9 mouse cellular contexts compared by ENCODE assay signal in the genomic region with DNA sequence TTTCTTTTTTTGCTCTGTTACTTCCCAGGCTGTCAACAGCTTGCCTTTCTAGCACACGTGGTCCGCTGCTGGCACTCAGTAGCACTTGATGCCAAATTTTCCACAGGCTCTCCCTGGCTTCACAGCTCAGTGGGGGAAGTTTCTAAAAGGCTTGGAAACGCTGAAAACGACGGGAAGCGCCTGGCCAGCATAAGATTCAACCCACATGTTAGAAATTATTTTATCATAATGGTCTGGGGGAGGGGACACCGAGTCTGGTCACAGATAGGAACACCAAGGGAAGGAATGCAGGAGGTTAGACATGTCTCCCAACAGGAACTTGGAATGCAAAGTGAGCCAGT. TPM values are rescaled to one million over a fixed set of nuclear protein-coding genes. Genes with fewer than 3 reads are reported as not detected.
DNase-seq lines count a peak whose midpoint lies in the region; ATAC-seq lines count a peak whose summit lies in the region.
"Had no signal": no experiment of that assay in that cellular context is flagged by ENCODE, and none has a peak within 500 bp of the region (broad histone marks: within the 10 kb centered on the region; RNA-seq: fewer than 3 reads in every experiment).

No protein-coding gene starts in this region.

- no peak overlapping the region for H3K4me2 ChIP-seq in limb, embryonic 11.5 days (ENCODE audit: low read depth, severe bottlenecking)
- H3K4me2 ChIP-seq in limb, embryonic 13.5 days (replicated peaks) = 0 out of 2 replicates have a peak overlapping the region, but pooled peaks have one; percentile 9
- no peak overlapping the region for H3K4me2 ChIP-seq in midbrain, embryonic 11.5 days

- no peak overlapping the region for H3K27ac ChIP-seq in limb, embryonic 11.5 days (replicated peaks; ENCODE audit: low read depth, low read length)
- no peak overlapping the region for H3K27ac ChIP-seq in limb, embryonic 10.5 days
- H3K27ac ChIP-seq in limb, embryonic 13.5 days = peak overlapping the region; percentile 48; the same call in 1 of the 2 replicates
- H3K27ac ChIP-seq in midbrain, embryonic 11.5 days (ENCODE audit: low read depth, low read length) = no peak overlapping the region

- peak; percentile 33 for DNase-seq in limb, embryonic 11.5 days (ENCODE audit: low spot score)
- no peak for DNase-seq in limb, embryonic 10.5 days (ENCODE audit: low spot score)
- peak; percentile 61 to 73 for DNase-seq in cerebellum, postnatal 14 days
- DNase-seq in kidney, adult 18-20 months = peak; percentile 67
- DNase-seq in gastrocnemius, postnatal 10 days = no peak
- no peak for DNase-seq in midbrain, embryonic 11.5 days (ENCODE audit: low spot score, missing footprints)
- DNase-seq in gastrocnemius, postnatal 14 days = no peak

- 25% methylated on average over 7 of the region's 7 CpGs for WGBS in limb, embryonic 11.5 days
- WGBS in limb, embryonic 10.5 days = 37% methylated on average over 7 of the region's 7 CpGs
- WGBS in limb, embryonic 13.5 days = 23% methylated on average over 7 of the region's 7 CpGs
- 63% methylated on average over 7 of the region's 7 CpGs for WGBS in midbrain, embryonic 11.5 days

- no peak for ATAC-seq in limb, embryonic 11.5 days (ENCODE audit: insufficient number of reproducible peaks, low FRiP score, low TSS enrichment, low read depth)
- no peak for ATAC-seq in limb, embryonic 13.5 days (ENCODE audit: low FRiP score, low read depth)
- no peak for ATAC-seq in midbrain, embryonic 11.5 days (ENCODE audit: low FRiP score)

- no peak overlapping the region for H3K4me3 ChIP-seq in limb, embryonic 11.5 days (ENCODE audit: low read depth, low read length)
- H3K4me3 ChIP-seq in limb, embryonic 10.5 days = no peak overlapping the region
- H3K4me3 ChIP-seq in limb, embryonic 13.5 days = no peak overlapping the region
- H3K4me3 ChIP-seq in midbrain, embryonic 11.5 days (ENCODE audit: low read depth, low read length) = no peak overlapping the region

- intact Hi-C loops in gastrocnemius, postnatal 14 days (cut with DNase I; ENCODE audit: low total_unique reads) = no loop called here

- H3K9ac ChIP-seq in limb, embryonic 11.5 days (ENCODE audit: low read length) = no peak overlapping the region
- no peak overlapping the region for H3K9ac ChIP-seq in limb, embryonic 13.5 days
- no peak overlapping the region for H3K9ac ChIP-seq in midbrain, embryonic 11.5 days (ENCODE audit: low read length)

- H3K27me3 ChIP-seq in limb, embryonic 11.5 days (ENCODE audit: control insufficient read depth, insufficient read depth, low read length) = no peaks in the 10 kb centered on the region
- no peaks in the 10 kb centered on the region for H3K27me3 ChIP-seq in limb, embryonic 10.5 days (ENCODE audit: low read depth, poor library complexity, severe bottlenecking)
- no peaks in the 10 kb centered on the region for H3K27me3 ChIP-seq in limb, embryonic 13.5 days
- H3K27me3 ChIP-seq in midbrain, embryonic 11.5 days (ENCODE audit: control insufficient read depth, insufficient read depth, low read length) = no peaks in the 10 kb centered on the region

- H3K9me3 ChIP-seq in limb, embryonic 11.5 days (ENCODE audit: control insufficient read depth, low read length) = no peaks in the 10 kb centered on the region
- no peaks in the 10 kb centered on the region for H3K9me3 ChIP-seq in limb, embryonic 10.5 days (replicated peaks)
- no peaks in the 10 kb centered on the region for H3K9me3 ChIP-seq in limb, embryonic 13.5 days
- H3K9me3 ChIP-seq in midbrain, embryonic 11.5 days (ENCODE audit: control insufficient read depth, low read length) = no peaks in the 10 kb centered on the region

- H3K36me3 ChIP-seq in limb, embryonic 11.5 days (ENCODE audit: control insufficient read depth, insufficient read depth, low read length) = no peaks in the 10 kb centered on the region
- no peaks in the 10 kb centered on the region for H3K36me3 ChIP-seq in limb, embryonic 10.5 days
- H3K36me3 ChIP-seq in limb, embryonic 13.5 days = no peaks in the 10 kb centered on the region
- H3K36me3 ChIP-seq in midbrain, embryonic 11.5 days (ENCODE audit: control insufficient read depth, insufficient read depth, low read length) = no peaks in the 10 kb centered on the region

- peaks cover 14% of the 10 kb centered on the region; the same call in 1 of the 2 replicates for H3K4me1 ChIP-seq in limb, embryonic 11.5 days (ENCODE audit: control insufficient read depth, insufficient read depth, low read length)
- peaks cover 46% of the 10 kb centered on the region for H3K4me1 ChIP-seq in limb, embryonic 10.5 days
- peaks cover 18% of the 10 kb centered on the region for H3K4me1 ChIP-seq in limb, embryonic 13.5 days
- H3K4me1 ChIP-seq in midbrain, embryonic 11.5 days (ENCODE audit: control insufficient read depth, insufficient read depth, low read length) = no peaks in the 10 kb centered on the region

RNA-seq across cellular contexts. Expression of gene Tmigd1, which starts 10.1 kb away (rescaled TPM):
- not detected in 2 replicates for polyA plus RNA-seq in limb, embryonic 11.5 days (2014; fragmentation: Nextera tagmentation; extraction: Ambion mirVana)
- polyA plus RNA-seq in limb, embryonic 10.5 days (2016; fragmentation: Nextera tagmentation; extraction: Ambion mirVana) = 0.10 and 0.14 TPM in 2 replicates
- not detected in 2 replicates for polyA plus RNA-seq in limb, embryonic 13.5 days (2015; fragmentation: Nextera tagmentation; extraction: Ambion mirVana)
- total RNA-seq in gastrocnemius, postnatal 10 days (2021) = under 1 TPM; 0.41 to 0.52 TPM
- polyA plus RNA-seq in midbrain, embryonic 11.5 days (2014; fragmentation: Nextera tagmentation; extraction: Ambion mirVana) = not detected in 2 replicates
- under 1 TPM; 0.24 to 0.45 TPM for total RNA-seq in gastrocnemius, postnatal 14 days (2021)
- polyA plus RNA-seq: spleen, adult 2 months had no signal

RNA-seq across cellular contexts. Expression of gene Blmh, which starts 12.6 kb away (rescaled TPM):
- polyA plus RNA-seq in limb, embryonic 11.5 days (2014; fragmentation: Nextera tagmentation; extraction: Ambion mirVana) = 171 and 181 TPM in 2 replicates
- polyA plus RNA-seq in limb, embryonic 10.5 days (2016; fragmentation: Nextera tagmentation; extraction: Ambion mirVana) = 200 and 201 TPM in 2 replicates
- 185 and 190 TPM in 2 replicates for polyA plus RNA-seq in limb, embryonic 13.5 days (2015; fragmentation: Nextera tagmentation; extraction: Ambion mirVana)
- total RNA-seq in gastrocnemius, postnatal 10 days (2021) = 10 to 100 TPM; 59.2 to 63.5 TPM
- polyA plus RNA-seq in midbrain, embryonic 11.5 days (2014; fragmentation: Nextera tagmentation; extraction: Ambion mirVana) = 183 and 197 TPM in 2 replicates
- 10 to 100 TPM; 38.8 to 41.7 TPM for total RNA-seq in gastrocnemius, postnatal 14 days (2021)

Comparison
In these comparisons a context has a peak if more than half of its experiments do, and no peak if none do; other contexts are left out.
1. DNase-seq: peak in limb, embryonic 11.5 days (single experiment), cerebellum, postnatal 14 days (2 of 2) and kidney, adult 18-20 months (single experiment); none in limb, embryonic 10.5 days (single experiment), gastrocnemius, postnatal 10 days (single experiment), midbrain, embryonic 11.5 days (single experiment) and gastrocnemius, postnatal 14 days (single experiment).